Mouse (Mus musculus) kidney, postnatal 4 days (tissue): ENCODE data around the gene Tlr4.

ENCODE experiments used
- DNase-seq, 2 experiments: peaks; one replicate each; pipeline ENCODE4 v3.0.0; 2021; ENCODE audit warnings: mixed read lengths in 2 of 2

The Tlr4 gene

DNA sequence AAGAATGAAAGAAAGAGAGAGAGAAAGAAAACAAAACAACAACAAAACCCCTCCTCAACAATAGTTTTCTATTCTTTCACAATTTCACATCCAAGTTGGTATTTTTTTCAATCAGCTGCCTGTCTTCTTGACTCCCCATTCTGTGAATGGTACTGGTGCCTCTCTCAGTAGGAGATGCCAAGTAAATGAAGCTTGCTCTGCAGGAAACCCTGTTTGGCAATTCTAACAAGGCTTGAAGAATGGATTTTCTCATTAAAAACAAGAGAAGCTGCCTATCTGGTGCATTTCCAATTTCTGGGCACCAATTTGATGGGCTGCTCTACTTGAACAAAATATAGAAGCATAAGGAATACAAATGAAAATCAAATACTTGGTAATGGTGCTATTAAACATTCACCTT, 74.1 kb downstream of the Tlr4 start:
- DNase-seq, result no peak

DNA sequence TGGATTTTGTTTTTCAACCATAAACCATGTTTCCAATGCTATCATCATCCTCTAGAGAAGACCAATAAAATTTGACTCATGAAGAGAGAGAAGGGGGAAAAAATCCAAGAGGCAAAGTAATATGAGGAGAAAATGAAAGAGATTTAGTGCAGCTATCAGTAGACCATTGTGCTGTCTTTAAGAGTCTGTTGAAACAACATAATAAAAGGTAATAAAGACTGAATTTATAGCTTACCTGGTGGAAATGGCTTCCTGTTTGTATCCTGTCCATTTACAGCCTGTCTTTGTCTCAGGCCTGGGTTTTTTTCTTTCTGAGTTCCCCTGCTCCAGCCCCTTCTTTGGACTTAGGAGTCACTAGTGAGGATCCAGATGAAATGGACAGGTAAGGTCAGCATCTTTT, 81.0 kb downstream of the Tlr4 start:
- no peak for DNase-seq

DNA sequence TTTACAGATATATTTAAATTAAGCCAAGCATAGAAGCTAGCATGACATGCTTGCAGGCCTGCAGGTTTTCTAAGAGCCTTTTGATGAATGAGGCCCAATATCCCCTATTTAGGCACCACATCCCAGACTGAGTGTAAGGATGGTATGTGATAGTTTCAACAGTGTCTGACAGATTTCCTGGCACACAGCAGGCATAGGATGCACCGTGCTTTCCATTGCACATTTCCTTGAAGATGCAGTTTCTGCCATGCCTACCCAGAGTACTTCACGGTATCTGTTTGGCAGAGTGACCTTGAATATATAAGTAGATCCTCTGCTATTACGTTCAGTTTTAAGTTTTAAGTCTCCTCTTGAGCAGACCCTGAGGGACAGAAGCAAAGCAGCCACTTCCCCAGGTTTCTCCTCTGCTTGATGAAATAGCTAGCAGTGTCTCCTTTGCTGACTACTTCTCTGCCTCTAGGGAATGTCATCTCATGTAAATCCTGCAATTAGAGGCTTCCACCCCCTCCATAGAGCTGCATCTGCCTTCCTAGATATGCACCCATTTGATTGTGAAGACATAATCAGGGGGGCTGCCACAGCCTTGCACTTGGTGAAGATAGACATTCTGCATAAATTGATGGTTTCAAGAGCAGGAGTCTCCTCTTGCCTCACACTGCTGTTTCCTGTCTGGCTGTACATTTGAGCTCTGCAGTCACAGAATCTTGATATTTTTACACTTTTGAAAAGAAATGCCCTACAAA, 92.4 kb downstream of the Tlr4 start:
- DNase-seq, result no peak

DNA sequence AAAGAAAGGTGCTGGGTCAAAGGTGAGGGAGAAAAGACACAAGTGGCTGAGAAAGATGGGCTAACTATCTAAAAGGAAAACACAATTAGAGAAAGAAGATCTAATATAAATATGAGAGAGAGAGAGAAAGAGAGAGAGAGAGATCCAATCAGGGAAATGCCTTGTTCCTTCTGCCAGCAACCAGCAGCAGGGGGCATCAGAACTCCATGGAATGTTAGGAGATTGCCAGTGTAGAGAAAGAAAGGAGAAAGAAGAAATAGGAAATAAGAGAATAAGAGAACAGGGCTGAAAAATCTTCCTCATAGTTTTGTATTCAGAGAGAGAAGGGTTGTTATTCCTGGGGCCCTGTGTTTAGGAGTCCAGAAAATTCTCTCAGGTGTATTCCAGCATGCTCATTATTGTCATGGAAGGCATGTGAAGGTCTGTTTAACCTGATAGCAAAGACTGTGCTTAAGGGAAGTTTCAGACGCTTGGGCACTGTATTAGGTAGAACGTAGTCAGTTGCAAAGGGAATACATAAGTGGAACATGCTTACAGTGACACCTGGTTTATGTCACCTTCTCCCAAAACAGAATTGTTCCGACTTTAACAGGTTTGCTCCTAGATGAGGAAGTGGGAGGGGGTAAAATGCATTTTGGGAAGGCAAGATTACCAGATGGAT, 96.4 kb downstream of the Tlr4 start:
- peak; percentile 69 to 73 for DNase-seq

DNA sequence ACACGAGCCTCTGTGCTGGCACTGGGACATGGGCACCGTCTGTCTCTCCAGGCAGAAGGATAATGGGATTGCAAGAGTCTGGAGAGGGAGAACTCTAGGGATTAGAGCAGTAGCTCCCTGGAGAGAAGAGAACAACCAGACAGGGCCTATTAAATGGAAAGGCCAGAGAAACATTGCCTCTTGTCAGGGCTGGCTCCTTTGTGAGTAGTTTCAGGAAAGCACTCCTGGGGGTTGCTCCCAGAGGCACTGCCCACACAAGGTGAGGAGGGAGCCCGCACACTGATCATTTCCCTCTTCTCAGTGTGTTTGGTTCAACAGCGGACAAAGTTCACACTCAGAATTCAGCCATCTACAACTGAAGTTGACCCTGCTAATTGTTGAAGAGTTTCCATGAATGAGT, 98.7 kb downstream of the Tlr4 start:
- no peak for DNase-seq

DNA sequence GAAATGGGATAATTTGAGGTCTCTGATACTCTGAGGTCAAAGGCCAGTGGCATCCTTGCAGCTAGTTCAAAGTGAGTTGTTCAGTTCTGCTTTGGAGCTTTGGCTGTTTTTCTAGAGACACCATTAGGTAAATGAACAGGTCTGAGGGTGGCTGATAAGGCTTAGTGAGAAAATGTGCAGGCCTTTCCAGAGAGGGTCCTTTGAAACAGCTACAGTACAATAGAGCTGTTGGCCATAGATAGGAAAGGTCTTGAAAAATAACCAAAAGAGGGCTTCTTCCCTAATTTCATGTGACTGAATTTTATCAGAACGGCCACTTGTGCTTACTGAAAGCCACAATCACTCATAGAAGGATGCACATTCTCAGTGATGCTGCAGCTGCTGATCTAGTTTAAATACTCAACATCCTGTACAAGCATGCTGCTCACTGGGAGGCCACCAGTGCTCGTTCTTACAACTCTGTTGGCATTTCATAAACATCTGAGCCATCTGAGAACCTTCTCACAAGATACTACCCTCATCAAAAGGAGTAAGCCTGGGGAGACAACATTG, 100.2 kb downstream of the Tlr4 start:
- DNase-seq, result no peak

DNA sequence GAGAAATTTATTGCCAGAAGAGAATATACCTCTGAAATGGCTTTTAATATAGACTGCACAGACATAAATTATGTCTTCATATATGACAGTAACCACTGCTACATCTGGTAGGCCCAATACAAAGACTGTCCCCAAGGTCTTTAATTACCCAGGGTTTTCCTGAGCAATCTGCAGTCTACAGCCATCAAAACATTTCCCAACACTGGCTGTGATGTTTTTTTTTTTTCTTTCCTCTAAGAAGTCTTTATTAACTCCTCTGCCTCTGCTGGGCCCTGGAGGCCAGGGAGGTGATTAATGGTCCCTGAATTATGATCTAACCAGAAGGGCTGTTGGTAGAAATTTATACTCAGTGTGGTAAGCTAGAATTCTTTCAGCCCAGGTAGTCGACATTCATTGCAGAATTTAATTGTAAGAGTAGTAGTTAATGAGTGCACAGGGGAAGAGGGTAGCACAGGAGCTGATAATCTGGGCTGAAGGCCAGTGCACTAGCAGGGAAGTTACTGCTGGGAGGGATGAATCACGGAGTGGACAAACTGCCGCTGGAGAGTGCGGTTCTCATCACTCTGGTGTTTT, 111.2 kb downstream of the Tlr4 start:
- no peak for DNase-seq

DNA sequence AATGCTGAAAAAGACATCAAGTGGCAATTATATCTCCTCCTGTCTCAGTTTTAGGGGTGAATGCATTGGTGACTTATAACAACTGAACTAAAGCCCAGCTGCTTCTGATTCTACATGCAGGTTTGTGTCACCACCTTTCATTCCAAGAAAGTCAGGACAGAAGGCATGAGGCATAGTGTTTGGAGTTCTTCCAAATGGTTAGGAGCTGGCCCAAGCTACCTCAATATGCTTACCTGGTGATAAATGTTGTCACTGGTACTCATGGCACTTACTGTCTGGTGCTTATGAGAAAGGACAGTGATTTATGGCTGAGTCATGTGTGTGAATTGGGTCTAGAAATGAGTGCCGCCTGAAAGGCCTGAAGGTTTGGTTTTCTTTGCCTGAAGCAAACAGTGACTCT, 114.5 kb downstream of the Tlr4 start:
- no peak for DNase-seq

DNA sequence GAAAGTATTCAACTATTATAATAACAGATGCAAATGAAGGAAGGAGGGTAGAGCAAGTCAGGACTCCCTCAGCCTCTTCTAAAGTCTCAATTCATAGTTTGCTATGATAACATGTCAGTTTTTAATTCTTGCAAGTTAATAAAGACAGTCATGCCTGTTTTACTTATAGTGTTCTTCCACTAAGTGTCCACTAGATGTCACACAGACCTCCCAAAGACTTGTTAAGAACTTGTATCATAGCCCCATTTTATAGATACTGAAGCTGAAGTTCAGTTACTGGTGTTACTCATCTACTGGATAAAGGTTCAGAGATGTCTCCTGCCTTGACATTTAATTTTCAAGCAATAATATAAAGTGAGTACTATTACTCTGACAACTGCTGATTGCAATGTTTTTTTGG, 116.3 kb downstream of the Tlr4 start:
- DNase-seq, result no peak

DNA sequence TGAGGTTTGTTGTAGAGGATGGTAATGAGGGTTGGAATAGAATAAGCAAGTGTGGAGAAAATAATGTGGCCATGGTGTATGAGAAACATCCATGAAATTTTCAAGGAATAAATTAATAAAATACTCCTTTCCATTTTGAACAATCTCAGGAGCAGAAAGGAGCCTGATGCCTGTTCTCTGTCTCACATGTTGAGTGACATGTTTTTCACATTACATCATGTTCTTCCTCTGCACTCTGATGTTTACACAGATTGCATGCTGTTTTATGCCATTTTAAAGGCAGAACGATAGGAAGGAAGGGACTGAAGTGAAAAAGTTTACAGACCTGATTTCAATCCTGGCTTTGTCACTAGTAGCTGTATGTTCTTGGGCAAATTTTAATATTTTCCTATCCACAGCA, 120.3 kb downstream of the Tlr4 start:
- DNase-seq, result no peak

DNA sequence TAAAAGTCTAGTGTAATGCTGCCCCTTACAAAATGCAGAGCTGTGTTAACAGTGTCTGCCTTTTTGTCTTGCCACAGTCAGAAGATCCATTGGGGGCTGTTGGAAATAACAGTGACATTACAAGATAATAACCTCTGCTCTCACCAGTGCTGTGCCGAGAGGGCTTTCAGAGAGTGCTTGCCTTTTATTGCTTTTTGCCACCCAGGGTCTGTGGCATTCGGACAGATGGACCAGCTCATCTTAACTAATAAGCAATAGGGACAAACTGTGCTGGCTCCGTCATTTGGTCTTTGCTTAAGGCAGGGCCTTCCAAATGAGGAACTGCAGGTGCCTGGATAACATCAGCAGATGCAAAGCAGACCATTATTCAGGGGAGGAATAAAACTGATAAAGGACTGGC, 147.5 kb downstream of the Tlr4 start:
- DNase-seq, result no peak
